Mouse (Mus musculus): ENCODE measurements at regions not wholly inside any gene's neighbourhood (a gene's known extent, or its start where the extent isn't known, plus 50 kb on each side); places are given as distances from the start of the nearest gene placed in this dataset.
"Not testable (repeated sequence)": the region's sequence is repeated elsewhere in the genome, so short reads cannot be mapped to it uniquely, and the experiment has no call there.

- DNase-seq (ENCODE audit: low spot score in 2 of 2): not testable (repeated sequence)
Observed at GRCm38 (mm10) chr6:6295551-6295950, 78.6 kb upstream of the Slc25a13 start.

- no peak for DNase-seq (ENCODE audit: low spot score in 2 of 2)
Observed at GRCm38 (mm10) chr6:6291781-6292180, 74.8 kb upstream of the Slc25a13 start.

- DNase-seq (ENCODE audit: low spot score in 2 of 2): no peak
Observed at GRCm38 (mm10) chr6:6290427-6290826, 73.5 kb upstream of the Slc25a13 start.

- DNase-seq (ENCODE audit: low spot score in 2 of 2): peak in 1 of 2 experiments; percentile 28
Observed at GRCm38 (mm10) chr6:6289806-6290205, 72.8 kb upstream of the Slc25a13 start.

- no peak for DNase-seq (ENCODE audit: low spot score in 2 of 2)
Observed at GRCm38 (mm10) chr6:6280812-6281568, 64.0 kb upstream of the Slc25a13 start.

GRCm38 (mm10) chr6:6279646-6280045 is 62.7 kb upstream of the Slc25a13 start:
- DNase-seq (ENCODE audit: low spot score in 2 of 2): no peak

GRCm38 (mm10) chr6:6270545-6270944 is 53.6 kb upstream of the Slc25a13 start:
- DNase-seq (ENCODE audit: low spot score in 2 of 2): no peak
